Mouse (Mus musculus) gastrocnemius, postnatal 25 days (tissue): ENCODE results near the gene Hoxb2. TPM values are rescaled to one million over a fixed set of nuclear protein-coding genes. Genes with fewer than 3 reads are reported as not detected.

Experiments used
- DNase-seq: peaks from one replicate; pipeline ENCODE4 v3.0.0; 2022
- total RNA-seq, 2 experiments: library from RNA; stranded (reverse); gene quantifications; 1 replicate in 1 of 2; 2 replicates in 1 of 2; pipeline ENCODE4 v1.2.3; 2021

The Hoxb2 gene
- total RNA-seq, 2 experiments from 2014 or later, result 0.15 to 0.24 TPM

DNA sequence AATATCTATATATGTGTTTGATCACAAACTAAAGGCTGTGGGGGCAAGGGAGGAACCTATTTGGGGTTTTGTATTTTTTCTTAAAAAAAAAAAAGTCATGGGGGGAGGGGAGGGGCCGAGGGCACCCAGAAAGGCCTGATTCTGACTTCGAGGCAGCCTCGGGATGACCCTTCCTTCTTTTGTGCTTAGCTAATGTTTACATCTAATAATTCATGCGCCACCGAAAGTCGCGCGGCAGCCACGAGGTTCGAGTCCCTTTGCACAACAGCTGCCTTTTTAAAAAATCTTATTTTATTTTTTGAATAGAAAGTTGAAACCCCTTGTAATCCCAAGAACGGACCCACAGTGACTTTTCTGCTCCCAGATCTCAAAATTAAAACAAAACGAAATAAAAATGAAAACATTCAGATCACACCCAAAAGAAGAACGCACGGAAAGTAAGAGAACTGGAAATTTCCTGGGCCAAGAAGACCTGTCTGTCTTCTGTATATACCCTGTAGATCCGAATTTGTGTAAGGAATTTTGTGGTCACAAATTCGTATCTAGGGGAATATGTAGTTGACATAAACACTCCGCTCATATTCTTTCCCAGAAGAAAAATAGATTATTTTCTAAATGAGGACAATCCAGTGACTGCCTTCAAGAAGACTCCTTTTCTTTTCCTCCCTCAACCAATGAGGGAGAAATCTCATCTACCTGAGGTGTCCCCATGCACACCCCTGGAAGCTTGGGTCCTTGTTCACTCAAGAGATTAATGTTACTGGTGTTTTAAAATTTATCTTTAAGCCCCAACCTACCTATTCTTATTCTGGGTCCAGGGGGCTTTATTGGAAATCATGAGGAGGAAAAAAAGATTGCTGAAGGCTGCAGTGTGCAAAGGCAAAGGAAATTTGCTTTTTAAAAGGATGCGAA is 33.4 kb upstream of the Hoxb2 start:
- no peak for DNase-seq

DNA sequence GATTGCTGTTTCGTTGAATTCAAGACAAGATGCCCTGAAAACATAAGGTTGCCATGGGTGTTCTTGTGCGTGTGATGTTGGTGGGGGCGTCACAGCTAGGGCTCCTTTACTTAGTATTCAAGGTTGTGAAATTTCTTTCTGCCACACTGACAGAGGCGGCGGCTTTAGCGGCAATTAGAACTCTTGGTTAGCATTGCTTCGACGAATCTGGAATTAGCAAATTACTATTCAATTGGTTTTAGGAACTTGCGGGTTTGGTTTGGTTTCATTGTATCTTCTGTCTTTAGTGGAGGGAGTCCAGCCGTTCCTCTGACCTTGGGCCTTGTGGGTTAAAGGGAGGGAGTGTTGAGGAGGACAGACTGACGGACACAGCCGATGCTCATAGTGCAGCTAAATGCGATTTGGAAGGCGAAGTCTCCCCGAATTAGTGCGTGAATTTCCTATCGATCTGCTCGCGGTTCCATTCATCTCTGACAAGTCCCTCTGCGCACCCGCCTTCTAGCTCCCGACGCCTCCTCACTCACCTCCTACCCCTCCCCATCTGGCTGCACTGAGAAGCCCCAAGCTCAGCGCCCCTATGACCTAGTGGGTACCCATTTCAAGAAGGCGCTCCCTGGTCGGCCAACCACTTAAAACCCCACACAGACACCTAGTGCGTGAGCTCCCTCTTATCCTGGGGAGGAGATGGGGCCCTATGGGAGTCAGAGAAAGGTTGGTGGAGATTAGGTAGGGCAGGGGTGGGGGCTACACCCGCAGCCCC is 32.5 kb upstream of the Hoxb2 start, which contains the start of gene Hoxb4:
Hoxb4 (plus strand) TSS at position 660 of the 760 bp plus-strand sequence.
- no peak for DNase-seq

DNA sequence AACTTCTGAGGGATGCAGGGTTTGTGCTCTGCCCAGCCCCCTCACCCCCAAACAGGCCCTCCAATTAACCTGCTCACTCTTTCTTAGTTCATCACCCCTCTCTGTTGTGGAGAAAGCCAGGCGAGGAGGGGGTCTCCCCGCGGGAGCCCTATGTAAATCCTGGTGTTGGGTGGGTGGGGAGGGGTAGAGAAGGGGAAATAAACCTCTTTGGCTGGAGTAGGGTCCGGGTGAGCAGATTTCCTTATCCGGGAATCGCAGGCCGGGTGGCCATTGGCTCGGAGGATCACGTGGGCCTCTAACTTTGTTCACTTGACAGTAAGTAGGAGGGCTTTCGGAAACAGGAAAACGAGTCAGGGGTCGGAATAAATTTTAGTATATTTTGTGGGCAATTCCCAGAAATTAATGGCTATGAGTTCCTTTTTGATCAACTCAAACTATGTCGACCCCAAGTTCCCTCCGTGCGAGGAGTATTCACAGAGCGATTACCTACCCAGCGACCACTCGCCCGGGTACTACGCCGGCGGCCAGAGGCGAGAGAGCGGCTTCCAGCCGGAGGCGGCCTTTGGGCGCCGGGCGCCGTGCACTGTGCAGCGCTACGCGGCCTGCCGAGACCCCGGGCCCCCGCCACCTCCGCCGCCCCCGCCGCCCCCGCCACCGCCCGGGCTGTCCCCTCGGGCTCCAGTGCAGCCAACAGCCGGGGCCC is 31.8 kb upstream of the Hoxb2 start:
- peak; percentile 38 for DNase-seq

DNA sequence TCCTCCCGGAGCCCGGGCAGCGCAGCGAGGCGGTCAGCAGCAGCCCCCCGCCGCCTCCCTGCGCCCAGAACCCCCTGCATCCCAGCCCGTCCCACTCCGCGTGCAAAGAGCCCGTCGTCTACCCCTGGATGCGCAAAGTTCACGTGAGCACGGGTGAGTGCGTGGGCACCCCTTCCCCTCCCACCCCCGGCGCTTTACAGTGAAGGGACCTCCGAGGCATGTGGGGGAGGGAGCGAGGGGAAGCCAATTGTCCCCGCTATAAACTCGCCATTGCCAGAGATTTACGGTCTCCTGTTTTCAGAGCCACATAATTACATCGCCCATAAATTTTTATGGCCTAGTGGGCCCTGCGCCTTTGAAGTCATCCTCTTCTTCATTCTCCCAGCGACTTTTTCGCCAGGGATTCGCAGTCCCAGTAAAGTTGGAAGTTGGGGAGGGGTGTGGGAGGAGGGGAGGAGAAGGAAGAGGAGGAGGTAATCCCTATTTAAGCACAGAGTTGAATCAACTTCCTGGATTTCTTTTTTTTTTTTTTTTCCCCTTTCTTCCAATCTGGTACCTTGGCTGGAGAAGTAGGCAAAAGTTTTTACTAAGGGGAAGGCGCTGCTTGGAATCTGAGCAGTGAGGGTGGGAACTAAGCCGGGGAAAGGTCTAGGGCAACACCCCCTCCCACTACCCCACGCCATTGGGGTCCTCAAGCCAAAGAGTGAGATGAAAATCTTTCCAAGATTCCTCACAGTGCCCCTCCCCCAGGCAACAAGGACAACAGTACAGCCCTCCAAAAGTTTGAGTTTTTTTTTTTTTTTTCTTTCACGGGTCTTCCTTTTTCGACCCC is 31.0 kb upstream of the Hoxb2 start:
- DNase-seq, result no peak

DNA sequence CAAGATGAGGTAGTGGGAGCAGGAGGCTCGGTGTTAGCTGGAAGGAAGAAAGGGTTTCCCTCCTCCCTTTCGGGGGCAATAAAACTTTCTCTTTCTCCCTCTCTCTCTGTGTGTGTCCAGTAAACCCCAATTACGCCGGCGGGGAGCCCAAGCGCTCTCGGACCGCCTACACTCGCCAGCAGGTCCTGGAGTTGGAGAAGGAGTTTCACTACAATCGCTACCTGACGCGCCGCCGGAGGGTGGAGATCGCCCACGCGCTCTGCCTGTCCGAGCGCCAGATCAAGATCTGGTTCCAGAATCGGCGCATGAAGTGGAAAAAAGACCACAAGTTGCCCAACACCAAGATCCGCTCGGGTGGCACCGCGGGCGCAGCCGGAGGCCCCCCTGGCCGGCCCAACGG is 30.4 kb upstream of the Hoxb2 start:
- DNase-seq, result no peak

DNA sequence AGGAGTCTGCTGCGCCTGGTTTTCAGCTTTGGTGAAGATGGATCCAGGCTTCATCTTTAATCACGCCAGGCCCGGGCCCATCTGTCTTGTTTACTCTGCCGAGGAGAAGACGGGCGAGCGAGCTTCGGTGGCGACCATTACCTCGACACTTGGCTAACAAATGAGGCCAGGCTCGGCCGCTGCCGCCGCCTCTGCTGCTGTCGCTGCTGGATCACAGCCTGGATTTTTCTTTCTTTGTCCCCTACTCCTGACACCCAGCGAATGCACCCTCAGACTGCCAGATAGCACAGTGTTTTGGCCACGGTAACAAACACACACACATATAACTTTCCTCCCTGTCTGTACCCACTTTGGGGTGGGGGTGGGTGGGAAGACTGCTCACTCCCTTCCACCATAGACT is 29.6 kb upstream of the Hoxb2 start:
- no peak for DNase-seq

DNA sequence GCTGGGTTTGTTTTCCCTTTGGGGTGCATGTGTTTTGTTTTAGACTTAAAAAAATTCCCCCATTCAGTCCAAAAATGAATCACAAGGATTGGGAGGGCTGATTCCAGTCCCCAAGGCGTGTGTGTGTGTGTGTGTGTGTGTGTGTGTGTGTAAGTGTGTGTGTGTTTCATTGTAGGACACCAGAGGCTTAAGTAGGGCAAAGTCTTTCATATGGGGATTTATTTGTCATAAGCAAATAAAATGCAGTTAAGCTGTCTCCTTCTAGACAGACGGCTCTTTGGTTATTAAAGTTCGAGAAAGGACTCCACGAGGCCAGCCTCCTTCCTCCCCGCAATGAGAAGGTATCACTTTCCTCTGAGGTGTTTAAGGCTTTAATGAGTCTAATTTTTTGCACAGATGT is 28.5 kb upstream of the Hoxb2 start:
- no peak for DNase-seq

DNA sequence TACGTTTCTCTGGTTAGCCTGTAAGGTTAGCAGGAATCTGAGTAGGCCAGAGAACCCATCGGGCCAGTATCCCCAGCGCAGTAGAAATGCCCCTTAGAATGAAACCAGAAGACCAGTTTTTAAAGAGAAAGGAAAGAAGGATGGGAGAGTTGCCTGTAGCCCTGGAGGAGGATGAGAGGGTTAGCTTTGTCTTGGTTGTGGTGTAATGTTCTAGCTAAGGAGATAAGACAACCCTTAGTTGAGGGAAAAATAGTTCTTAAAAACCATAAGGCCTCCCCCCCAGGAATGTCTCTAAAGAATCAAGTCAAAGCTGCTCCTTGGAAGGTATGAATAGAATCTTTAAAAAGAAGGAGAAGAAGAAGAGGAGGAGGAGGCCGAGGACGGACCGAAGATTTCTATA is 27.6 kb upstream of the Hoxb2 start:
- DNase-seq, result no peak

DNA sequence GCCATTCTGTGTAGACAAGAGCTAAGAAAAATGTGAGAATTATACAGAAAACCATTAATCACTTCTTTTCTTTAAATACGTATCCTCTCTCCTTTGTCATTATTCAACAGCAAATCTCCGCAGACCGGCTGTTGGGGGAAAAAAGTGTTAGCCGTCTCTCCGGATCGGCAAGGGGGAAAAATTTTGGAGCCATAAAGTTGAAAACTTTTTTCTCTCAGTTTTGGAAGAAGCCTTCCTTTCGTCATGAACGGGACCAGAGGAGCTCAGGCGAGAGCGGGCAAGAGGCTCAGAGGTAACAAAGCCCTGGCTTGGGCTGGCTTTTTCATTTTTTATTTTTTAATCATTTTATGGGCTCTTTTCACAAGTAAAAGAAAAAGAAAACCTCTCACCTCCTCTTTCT is 27.2 kb upstream of the Hoxb2 start, which contains the start of gene Hoxb3:
Hoxb3 (plus strand) TSS at position 173 of the 400 bp plus-strand sequence.
- DNase-seq, result no peak

DNA sequence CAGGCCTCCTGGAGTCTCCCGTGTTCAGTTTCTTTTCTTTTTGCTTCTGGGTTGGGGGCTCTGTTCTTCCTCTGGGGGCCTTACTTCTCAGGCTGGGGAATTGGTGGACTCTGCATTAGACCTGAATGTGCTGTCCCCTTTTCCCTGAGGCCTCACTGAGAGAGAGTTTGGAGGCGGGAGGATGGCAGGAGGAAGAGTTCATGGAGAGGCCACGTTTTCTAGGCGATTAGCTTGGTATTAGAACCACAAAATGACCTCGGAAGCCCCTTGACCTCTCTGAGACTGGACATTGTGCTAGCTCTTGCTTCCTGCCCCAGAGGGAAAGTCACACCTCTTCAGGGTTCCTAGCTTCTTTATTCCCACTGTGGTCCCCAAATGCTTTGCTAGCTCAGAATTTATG is 26.2 kb upstream of the Hoxb2 start:
- no peak for DNase-seq

DNA sequence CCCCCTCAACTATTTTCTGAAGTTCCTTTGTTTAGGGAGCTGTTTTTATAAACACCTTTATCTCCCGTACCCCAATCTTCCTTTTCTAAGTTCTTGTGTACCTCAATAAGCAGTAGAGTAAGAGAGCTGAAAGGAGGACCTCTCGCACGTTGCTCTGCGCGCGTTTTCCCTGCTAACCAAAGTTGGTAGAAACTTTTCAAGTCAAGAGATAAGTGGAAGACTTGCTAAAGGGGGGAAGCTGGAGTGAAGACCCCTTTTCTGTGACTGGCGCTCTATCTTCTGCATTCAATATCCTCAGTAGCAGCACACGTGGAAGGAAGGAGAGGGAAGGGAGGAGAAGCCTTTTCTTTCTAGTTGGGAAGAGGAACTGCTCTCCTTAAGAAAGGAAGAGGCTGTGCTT is 25.4 kb upstream of the Hoxb2 start:
- DNase-seq, result no peak

DNA sequence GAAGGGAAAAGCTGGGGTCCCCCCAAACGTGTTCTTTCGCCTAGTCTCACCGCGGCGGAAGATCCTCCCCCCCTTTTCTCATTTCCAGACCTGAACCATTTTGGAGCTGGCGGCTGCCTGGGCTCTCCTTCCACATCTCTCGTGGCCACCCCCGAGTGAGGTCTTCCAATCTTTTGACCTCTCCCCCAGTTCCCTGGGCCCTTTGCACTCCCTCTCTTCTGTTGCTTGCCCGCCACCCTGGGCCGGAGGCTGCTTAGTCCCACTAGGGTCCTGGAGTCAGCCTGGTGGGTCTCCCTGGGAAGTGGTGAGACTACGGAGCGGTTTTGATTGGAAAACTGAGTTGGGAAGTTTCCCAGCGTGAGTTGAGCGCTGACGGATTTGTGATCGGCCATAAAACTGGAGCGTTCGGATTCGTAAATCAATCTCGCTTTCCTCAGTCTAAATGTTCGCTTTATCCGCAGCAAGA is 24.5 kb upstream of the Hoxb2 start:
- DNase-seq, result no peak

DNA sequence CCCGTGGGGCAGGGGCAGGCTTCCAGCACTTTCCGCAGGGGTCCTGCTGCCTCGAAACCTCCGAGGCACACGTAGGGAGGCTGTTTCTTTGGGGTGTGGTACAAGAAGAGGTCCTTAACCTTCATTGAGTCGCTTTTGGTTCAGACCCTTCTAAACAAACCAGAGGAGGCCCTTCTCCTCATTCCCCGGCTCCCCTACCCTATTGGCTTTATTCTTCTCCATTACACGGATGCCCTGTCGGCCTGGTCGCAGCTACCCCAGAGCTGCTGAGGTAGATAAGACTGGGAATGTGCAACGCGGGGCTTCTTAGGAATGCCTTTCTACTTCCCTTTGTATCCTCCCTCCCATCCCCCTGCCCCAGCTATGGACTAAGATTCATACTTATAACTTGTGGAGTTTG is 23.6 kb upstream of the Hoxb2 start:
- DNase-seq, result no peak

DNA sequence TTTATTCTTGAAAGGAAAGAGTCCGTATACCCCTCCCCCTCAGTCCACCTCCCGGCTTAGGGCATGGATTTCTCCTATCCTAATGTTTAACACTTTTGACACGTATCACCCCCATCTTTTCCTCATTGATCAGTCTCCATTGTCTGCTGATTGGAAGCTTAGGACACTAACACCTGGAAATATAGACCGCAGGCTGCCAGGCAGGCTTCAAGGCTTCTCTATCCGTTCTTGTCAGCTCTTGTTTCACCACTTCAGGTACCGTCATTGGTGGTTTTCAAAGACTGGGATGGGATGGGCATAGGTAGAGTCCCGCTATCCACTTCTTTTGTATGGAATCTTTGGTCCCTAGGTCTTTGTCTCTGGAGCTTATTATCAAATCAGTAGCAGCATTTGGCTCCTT is 23.2 kb upstream of the Hoxb2 start:
- no peak for DNase-seq

DNA sequence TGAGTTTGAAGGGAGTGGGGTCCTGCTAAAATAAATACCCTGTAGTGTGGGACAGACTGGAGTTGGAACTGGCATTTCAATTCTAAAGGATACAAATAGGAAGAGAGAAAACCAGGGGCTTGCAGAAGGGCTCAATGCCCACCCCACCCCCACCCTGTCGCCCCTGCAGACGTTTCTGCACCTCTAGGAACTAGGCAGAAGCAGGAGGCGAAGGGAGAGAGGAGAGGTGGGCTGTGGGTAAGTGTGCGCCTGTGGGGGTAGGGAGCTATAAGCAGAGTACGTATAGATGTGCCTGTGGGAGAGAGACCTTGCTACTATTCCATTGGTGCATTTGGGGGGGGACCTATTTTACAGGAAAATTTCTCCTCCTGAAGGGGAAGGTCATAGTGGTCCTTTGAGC is 22.6 kb upstream of the Hoxb2 start:
- no peak for DNase-seq

DNA sequence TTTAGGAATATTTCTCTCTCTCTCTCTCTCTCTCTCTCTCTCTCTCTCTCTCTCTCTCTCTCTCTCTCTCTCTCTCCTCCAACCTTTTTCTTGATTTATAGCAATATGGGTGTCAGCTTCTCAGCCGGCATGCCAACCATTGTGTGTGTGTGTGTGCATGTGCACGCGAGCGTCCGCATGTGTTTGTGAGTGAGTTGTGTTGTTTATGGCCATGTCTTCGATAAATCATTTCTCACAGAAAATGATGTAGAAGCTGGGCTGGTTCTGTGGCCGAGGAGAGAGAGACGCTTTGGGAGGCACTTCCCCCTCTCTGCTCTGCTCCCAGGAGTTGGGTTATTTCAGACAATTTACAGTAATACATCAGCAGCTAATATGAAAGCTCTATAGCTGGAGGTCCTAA is 21.7 kb upstream of the Hoxb2 start:
- no peak for DNase-seq

DNA sequence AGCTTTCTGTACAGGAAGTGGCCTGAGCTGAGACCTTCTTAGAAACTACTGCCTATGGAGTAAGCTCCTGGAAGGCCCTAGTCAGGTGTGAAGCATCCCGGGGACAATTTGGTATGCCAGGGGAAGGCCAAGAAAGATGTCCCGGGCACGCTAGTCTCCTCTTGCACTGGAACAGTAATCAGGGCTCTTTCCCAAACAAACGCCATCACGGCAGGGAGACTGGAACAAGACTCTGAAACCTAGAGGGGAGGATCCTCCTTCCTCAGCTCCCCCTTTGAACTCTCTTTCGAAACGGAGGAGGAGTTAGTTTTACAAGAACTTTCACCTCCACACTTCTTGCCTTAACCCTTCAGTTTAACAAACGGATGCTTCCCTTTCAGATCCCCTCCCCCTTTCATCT is 18.2 kb upstream of the Hoxb2 start:
- no peak for DNase-seq

DNA sequence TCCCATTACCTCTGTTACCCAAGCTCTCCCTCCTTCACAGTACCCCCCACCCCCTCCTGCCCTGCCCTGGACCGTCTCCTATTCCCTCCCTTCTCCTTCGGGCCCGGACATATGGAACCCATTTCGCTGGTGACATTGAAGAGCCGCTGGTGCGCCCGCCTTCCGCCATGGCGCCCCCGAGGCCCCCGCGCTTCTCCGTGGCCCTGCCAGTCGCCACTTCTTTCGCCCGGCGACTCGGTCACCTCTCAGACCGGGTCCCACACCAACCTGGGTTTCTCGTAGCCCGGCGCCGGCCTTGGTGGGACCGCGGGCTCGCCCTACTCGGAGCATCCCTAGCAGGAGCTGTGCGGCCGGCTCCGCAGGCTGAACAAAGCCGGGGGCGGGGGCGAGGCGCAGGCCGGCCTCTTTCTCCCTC is 17.7 kb upstream of the Hoxb2 start:
- DNase-seq, result no peak

DNA sequence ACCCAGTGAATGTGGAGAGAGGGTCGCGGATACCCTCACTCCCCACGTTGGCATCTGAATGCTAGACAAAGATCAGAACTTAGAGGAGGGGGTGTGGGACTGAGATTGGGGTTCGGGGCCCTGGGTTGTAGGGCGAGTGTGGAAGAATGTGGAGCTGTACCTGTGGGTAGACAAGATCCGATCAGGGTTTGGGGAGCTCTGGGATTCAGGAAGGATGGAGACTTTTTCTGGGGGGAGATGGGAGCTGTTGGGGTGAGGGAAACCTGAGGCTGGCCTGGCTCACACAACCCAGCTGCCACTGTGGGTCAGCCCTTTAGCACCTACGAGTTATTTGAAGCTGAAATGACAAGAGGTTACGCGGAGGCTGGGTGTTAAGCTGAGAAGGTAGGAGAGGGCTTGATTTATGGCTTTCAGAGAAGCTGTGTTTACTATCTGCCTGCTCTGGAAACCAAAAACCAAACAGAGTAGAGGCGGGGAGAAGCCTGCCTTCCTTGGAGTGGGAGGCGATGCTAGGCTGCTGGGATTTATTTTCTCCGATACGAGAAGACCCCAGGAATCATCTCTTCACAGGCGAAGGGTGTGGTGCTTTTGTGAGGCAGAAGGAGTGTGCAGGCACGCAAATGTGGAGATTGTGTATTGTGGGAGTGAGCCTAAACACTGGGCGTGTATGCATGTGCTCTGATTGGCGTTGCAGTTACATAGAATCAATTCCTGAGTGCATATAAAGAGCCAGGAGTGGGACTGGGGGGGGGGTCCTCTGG is 16.9 kb upstream of the Hoxb2 start:
- no peak for DNase-seq

DNA sequence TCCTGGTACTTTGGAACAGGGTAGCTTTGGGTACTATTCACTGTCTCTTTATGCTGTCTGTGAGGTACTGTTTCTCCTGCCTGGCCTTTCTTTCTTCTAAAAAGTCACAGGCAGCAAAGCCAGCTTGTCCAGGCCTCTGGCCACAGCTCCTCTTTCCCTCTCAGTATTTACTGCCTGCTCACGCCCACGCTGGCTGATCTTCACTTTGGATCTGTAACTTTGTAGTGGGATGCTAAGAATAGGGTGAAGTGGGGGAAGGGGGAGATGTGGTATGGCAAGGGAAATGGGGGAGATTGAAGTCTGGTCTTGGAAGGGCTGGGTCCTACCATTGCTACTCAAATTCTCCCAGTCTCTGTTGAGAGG is 16.3 kb upstream of the Hoxb2 start:
- no peak for DNase-seq

DNA sequence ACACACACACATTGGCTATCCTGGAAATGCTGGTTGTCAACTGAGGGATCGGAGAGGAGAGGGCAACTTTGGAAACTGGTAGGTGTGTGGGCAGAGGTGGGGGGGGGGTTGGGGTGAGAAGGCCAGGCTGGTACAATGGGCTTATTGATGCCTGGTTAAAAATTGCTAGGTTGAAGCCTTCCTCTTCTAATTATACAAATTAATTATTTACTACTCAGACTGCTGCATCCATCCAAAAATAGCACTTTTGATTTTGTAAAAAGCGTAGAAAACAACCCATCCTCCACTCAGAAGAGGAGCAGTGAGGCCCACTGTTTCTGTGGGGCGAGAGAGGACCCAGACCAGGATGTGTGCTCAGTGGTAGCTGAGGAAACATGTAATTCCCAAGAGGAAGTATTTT is 15.3 kb upstream of the Hoxb2 start:
- no peak for DNase-seq
